Mouse (Mus musculus) stomach, embryonic 14.5 days (tissue): ENCODE results near the gene Ubxn2a. TPM values are rescaled to one million over a fixed set of nuclear protein-coding genes. Genes with fewer than 3 reads are reported as not detected.

Experiments
- ATAC-seq: fragments of 200-750 bp; cut with Nextera tagmentation; 2 replicates; pipeline ENCODE4 v1.8.0; 2017; ENCODE audit warnings: low read depth, moderate TSS enrichment; ENCODE audit not compliant: insufficient number of reproducible peaks, insufficient read depth, low FRiP score
- H3K27ac ChIP-seq: fragments of 300-500 bp; sonication (generic); 2 replicates; pipeline ENCODE4 v1.5.1; 2014; ENCODE audit warnings: mild to moderate bottlenecking, low read length, moderate library complexity, mixed read lengths
- H3K27me3 ChIP-seq: fragments of 300-500 bp; sonication (generic); 2 replicates; pipeline ENCODE4 v1.6.1; 2014; ENCODE audit warnings: low read length, control low read depth, mixed read lengths; ENCODE audit not compliant: control insufficient read depth, insufficient read depth
- H3K36me3 ChIP-seq: fragments of 300-500 bp; sonication (generic); 2 replicates; pipeline ENCODE4 v1.6.1; 2014; ENCODE audit warnings: mild to moderate bottlenecking, control low read depth, low read length, moderate library complexity, mixed read lengths; ENCODE audit not compliant: control insufficient read depth, insufficient read depth
- H3K4me1 ChIP-seq: fragments of 300-500 bp; sonication (generic); 2 replicates; pipeline ENCODE4 v1.6.1; 2014; ENCODE audit warnings: low read length, control low read depth, mixed read lengths; ENCODE audit not compliant: control insufficient read depth, insufficient read depth
- H3K4me2 ChIP-seq: fragments of 300-500 bp; sonication (generic); replicated peaks from 2 replicates; pipeline ENCODE4 v1.6.1; 2014; ENCODE audit warnings: low read depth, low read length, control low read depth
- H3K4me3 ChIP-seq: fragments of 300-500 bp; sonication (generic); 2 replicates; pipeline ENCODE4 v1.5.1; 2014; ENCODE audit warnings: low read depth, low read length, control low read depth
- H3K9ac ChIP-seq: fragments of 300-500 bp; sonication (generic); replicated peaks from 2 replicates; pipeline ENCODE4 v1.6.1; 2014; ENCODE audit warnings: low read depth, mild to moderate bottlenecking, control low read depth, low read length, moderate library complexity, mixed read lengths
- H3K9me3 ChIP-seq: fragments of 300-500 bp; sonication (generic); 2 replicates; pipeline ENCODE4 v1.6.1; 2016; ENCODE audit warnings: low read depth, low read length, control low read depth; ENCODE audit not compliant: control insufficient read depth
- WGBS: fragments of 180-500 bp; shearing (Covaris S2); extraction: QIAGEN DNeasy Blood & Tissue Kit; methylation state at CpG from one replicate; pipeline ENCODE4 v1.1.7; 2014; 5-methylcytosine and 5-hydroxymethylcytosine counted together
- polyA plus RNA-seq: library from polyadenylated mRNA; unstranded; fragments of >200 nt; fragmentation: Nextera tagmentation; extraction: Ambion mirVana; gene quantifications from 2 replicates; pipeline ENCODE4 v1.2.1, GENCODE M21; 2014

Ubxn2a gene
- polyA plus RNA-seq, 1 experiment from 2014 or later: 20.6 TPM

- H3K27ac ChIP-seq: no peak overlapping the region
- peaks cover 11% of the 10 kb centered on the region for H3K4me1 ChIP-seq
- 93% methylated on average over 4 of the region's 4 CpGs for WGBS
- H3K36me3 ChIP-seq: no peaks in the 10 kb centered on the region; the same call in 1 of the 2 replicates
- no peak overlapping the region for H3K4me3 ChIP-seq
- H3K4me2 ChIP-seq: no peak overlapping the region
- no peak overlapping the region for H3K9ac ChIP-seq
- no peaks in the 10 kb centered on the region for H3K9me3 ChIP-seq
- no peaks in the 10 kb centered on the region for H3K27me3 ChIP-seq
- no peak for ATAC-seq
Measured at GRCm38 (mm10) chr12:4862672-4863071, 44.8 kb downstream of the Ubxn2a start.

GRCm38 (mm10) chr12:4859241-4859914 is 48.1 kb downstream of the Ubxn2a start:
- H3K27ac ChIP-seq: no peak overlapping the region
- 38% methylated on average over 11 of the region's 11 CpGs for WGBS

GRCm38 (mm10) chr12:4856834-4857233 is 50.7 kb downstream of the Ubxn2a start:
- H3K9me3 ChIP-seq: no peaks in the 10 kb centered on the region
- no peak overlapping the region for H3K4me3 ChIP-seq
- H3K27ac ChIP-seq: no peak overlapping the region
- H3K27me3 ChIP-seq: no peaks in the 10 kb centered on the region
- H3K4me1 ChIP-seq: no peaks in the 10 kb centered on the region
- WGBS: 95% methylated on average over 2 of the region's 2 CpGs
- no peak for ATAC-seq
- peaks cover 6% of the 10 kb centered on the region; the same call in 1 of the 2 replicates for H3K36me3 ChIP-seq
- H3K9ac ChIP-seq: no peak overlapping the region
- no peak overlapping the region for H3K4me2 ChIP-seq

More at GRCm38 (mm10) chr12:4859241-4859914, 48.1 kb downstream of the Ubxn2a start:
- H3K9ac ChIP-seq: no peak overlapping the region
- peaks cover 6% of the 10 kb centered on the region; the same call in 1 of the 2 replicates for H3K36me3 ChIP-seq
- H3K9me3 ChIP-seq: no peaks in the 10 kb centered on the region
- 0 out of 2 replicates have a peak, but pooled peaks have one; percentile 46 for ATAC-seq
- H3K4me3 ChIP-seq: no peak overlapping the region
- H3K4me1 ChIP-seq: peaks cover 9% of the 10 kb centered on the region
- H3K4me2 ChIP-seq: no peak overlapping the region
- no peaks in the 10 kb centered on the region for H3K27me3 ChIP-seq

GRCm38 (mm10) chr12:4856160-4856559 is 51.3 kb downstream of the Ubxn2a start:
- no peak overlapping the region for H3K4me3 ChIP-seq
- no peak for ATAC-seq
- no peaks in the 10 kb centered on the region for H3K4me1 ChIP-seq
- no peak overlapping the region for H3K27ac ChIP-seq
- no peaks in the 10 kb centered on the region for H3K27me3 ChIP-seq
- no peak overlapping the region for H3K9ac ChIP-seq
- no peaks in the 10 kb centered on the region for H3K9me3 ChIP-seq
- no peak overlapping the region for H3K4me2 ChIP-seq
- peaks cover 6% of the 10 kb centered on the region; the same call in 1 of the 2 replicates for H3K36me3 ChIP-seq
- WGBS: 97% methylated on average over 5 of the region's 5 CpGs

GRCm38 (mm10) chr12:4843741-4844140 is 63.8 kb downstream of the Ubxn2a start:
- Histone ChIP-seq H3K4me3 (peak overlapping the region; percentile 72), H3K27me3 (no peaks in the 10 kb centered on the region), H3K9ac (peak overlapping the region; percentile 40), H3K36me3 (no peaks in the 10 kb centered on the region), H3K4me2 (peak overlapping the region; percentile 54), H3K9me3 (no peaks in the 10 kb centered on the region), H3K27ac (no peak overlapping the region), H3K4me1 (peaks cover 6% of the 10 kb centered on the region; the same call in 1 of the 2 replicates)
- ATAC-seq: 0 out of 2 replicates have a peak, but pooled peaks have one; percentile 30
- 2% methylated on average over 12 of the region's 12 CpGs for WGBS

GRCm38 (mm10) chr12:4842890-4843597 is 64.5 kb downstream of the Ubxn2a start, which contains the start of gene Wdcp:
Gene Wdcp, plus strand, starts transcription at chr12:4843303.
- H3K36me3 ChIP-seq: no peaks in the 10 kb centered on the region
- H3K27ac ChIP-seq: no peak within 1 kb of the TSS
- peak within 1 kb of the TSS; percentile 40 for H3K9ac ChIP-seq
- H3K4me2 ChIP-seq: peak within 1 kb of the TSS; percentile 54
- no peaks in the 10 kb centered on the region for H3K27me3 ChIP-seq
- WGBS: under 1% methylated on average over 30 of the region's 30 CpGs
- H3K9me3 ChIP-seq: no peaks in the 10 kb centered on the region
- ATAC-seq: peak; percentile 92
- peak within 1 kb of the TSS; percentile 72 for H3K4me3 ChIP-seq
- peaks cover 6% of the 10 kb centered on the region; the same call in 1 of the 2 replicates for H3K4me1 ChIP-seq

- no peak overlapping the region for H3K4me2 ChIP-seq
Measured at GRCm38 (mm10) chr12:4842456-4842855, 65.0 kb downstream of the Ubxn2a start.

GRCm38 (mm10) chr12:4841392-4841887 is 66.1 kb downstream of the Ubxn2a start, which contains the start of gene Fkbp1b:
Gene Fkbp1b, minus strand, starts transcription at chr12:4841591.
- Histone ChIP-seq H3K9ac (peak within 1 kb of the TSS; percentile 49), H3K27me3 (no peaks in the 10 kb centered on the region), H3K4me1 (peaks cover 6% of the 10 kb centered on the region; the same call in 1 of the 2 replicates), H3K27ac (no peak within 1 kb of the TSS), H3K9me3 (no peaks in the 10 kb centered on the region), H3K4me2 (peak within 1 kb of the TSS; percentile 96), H3K4me3 (peak within 1 kb of the TSS; percentile 80), H3K36me3 (no peaks in the 10 kb centered on the region)
- ATAC-seq: peak; percentile 62
- WGBS: under 1% methylated on average over 37 of the region's 37 CpGs

More at GRCm38 (mm10) chr12:4842456-4842855, 65.0 kb downstream of the Ubxn2a start:
- H3K36me3 ChIP-seq: no peaks in the 10 kb centered on the region
- H3K4me3 ChIP-seq: no peak overlapping the region
- H3K9me3 ChIP-seq: no peaks in the 10 kb centered on the region
- no peak for ATAC-seq
- no peaks in the 10 kb centered on the region for H3K27me3 ChIP-seq
- no peak overlapping the region for H3K27ac ChIP-seq
- no peak overlapping the region for H3K9ac ChIP-seq
- WGBS: 85% methylated on average over 8 of the region's 8 CpGs
- H3K4me1 ChIP-seq: peaks cover 6% of the 10 kb centered on the region; the same call in 1 of the 2 replicates
